Mouse (Mus musculus) layer of hippocampus, adult 18-20 months (tissue): ENCODE data around the gene Myo1d. TPM values are rescaled to one million over a fixed set of nuclear protein-coding genes. Genes with fewer than 3 reads are reported as not detected.

Experiments
- DNase-seq, 2 experiments: peaks; one replicate each; pipeline ENCODE4 v3.0.0; 2022; ENCODE audit warnings: low spot score in 2 of 2
- total RNA-seq, 2 experiments: library from RNA; stranded (reverse); gene quantifications; 2 replicates each; pipeline ENCODE4 v1.2.3; 2021

Gene Myo1d
- total RNA-seq, 2 experiments from 2014 or later, result 8.6 to 9.9 TPM

DNA sequence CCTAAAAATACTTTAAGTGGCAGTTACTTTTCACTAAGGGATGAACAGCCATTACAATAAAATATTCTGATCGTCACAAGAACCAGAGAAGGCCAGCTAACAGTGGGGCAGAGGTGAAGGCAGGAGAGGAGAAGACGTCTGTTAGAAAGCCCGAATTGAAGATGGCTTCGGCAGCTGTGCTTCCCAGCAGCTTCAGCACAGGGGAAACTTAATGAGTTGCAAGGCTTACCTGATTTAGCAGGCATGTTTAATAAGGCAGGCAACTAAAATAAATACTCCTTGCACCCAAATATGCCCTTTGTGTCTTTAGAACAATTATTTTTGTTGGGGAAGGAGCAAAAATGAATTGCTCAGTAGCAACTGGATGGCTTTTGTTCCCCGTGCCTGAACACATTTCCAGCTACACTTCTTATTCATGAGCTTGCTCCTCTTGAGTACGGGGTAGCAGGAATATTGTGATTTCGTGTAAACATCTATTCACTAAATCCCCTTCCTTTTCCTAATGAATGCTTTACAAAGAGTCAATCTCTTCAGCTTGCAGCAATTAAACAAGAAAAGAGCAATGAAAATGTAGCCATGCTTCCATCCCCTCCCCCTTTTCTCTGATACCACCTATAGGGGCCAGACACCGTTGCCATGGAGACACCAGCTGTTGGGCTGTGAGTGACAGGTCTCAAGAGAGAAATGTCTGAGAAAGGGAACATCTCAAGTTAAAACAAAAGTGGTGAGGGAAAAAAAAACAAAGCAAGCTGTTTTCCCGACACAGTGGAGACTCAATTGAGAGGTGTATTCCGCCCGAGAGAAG lies 157.4 kb downstream of the Myo1d start:
- DNase-seq, result peak; percentile 24 to 30

DNA sequence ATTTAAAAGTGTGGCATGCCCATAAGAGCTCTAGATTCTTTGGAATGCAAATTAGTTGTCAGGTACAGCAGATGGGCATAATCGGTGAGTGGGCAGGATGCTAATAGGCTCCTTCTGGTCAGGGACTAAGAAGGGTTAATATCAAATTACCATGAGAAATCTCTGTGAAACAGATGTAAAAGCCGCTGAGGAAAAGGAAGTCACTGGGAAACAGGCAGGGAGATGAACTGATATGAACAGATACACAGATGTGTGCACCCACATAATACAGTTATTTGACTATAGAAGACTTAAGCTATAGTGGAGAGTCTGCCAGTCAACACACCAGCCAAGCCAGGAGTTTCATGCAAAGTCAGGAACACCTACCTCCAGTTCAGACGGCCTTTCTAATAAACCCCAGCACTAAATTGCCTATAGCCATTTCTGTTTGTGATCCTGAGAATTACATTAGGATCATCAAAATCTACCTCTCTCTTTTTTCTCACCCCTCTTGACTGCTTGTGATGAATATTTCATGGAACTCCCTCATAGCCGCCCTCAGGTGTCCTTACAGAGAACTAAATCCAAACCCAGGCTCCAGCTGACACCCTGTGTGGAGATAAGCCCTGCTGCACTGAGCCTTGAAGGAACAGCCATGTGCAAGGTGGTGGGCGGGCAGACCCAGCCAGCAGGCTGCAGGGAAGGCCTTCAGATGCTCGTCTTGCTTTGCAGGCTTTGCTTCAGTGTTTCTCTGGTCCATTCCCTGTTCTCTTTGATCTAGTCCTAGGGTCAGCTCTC lies 164.7 kb downstream of the Myo1d start:
- DNase-seq, result peak; percentile 23 to 59

GRCm38 (mm10) chr11:80614418-80614817 lies 165.4 kb downstream of the Myo1d start:
- peak in 1 of 2 experiments; percentile 82 for DNase-seq

DNA sequence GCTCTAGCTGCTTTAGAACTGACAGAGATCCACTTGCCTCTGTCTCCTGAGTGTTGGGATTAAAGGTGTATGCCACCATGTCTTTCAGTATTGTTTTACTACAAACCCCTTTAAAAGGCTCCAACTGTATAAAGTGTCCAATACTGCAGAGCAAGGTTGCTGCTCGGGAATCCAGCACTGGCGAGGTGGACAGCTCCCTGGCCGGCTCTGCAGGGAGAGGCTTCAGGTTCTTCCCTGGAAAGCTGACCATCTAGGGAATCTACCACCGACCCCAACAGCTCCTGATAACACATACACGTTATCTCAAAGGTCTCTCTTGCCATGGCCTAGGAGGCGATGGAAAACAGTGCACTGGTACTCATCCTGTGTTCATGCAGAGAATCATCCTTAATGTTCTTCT lies 166.3 kb downstream of the Myo1d start:
- DNase-seq, result no peak

DNA sequence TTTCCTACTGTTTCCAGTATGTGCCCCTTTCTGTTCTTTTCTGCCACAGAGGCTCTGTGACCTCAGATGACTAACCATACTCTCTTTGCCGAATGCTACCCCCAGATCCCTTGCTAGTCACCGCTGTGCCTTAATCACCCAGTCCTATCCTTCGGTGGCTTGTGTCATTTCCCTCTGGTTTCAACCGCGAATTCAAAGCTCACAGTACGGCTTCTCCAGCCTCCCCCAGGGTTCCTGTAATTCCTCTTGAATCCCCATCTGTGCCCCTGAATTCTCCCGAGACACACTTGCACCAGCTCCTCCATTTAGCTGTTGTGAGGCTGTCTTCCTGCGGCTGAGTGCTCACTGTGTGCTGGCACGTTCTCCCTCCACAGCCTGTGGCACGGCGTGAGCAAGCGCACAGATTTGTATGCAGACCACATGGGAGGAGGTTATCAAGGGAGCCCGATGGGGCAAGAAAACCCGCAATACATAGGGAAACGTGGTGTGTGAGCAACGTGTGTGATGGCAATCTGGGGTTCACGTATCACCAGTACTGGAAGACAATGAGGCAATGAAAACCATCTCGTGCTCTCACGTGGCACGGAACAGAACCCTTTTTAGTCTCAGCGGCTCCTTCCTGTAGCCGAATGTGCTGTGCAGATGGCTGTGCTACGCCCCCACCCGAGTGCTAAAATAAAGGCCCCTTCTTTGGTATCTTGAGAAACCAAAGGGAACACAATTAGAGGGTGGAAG lies 177.0 kb downstream of the Myo1d start:
- DNase-seq, result peak; percentile 84 to 91

GRCm38 (mm10) chr11:80602041-80602458 lies 177.8 kb downstream of the Myo1d start:
- DNase-seq, result peak in 1 of 2 experiments; percentile 65

DNA sequence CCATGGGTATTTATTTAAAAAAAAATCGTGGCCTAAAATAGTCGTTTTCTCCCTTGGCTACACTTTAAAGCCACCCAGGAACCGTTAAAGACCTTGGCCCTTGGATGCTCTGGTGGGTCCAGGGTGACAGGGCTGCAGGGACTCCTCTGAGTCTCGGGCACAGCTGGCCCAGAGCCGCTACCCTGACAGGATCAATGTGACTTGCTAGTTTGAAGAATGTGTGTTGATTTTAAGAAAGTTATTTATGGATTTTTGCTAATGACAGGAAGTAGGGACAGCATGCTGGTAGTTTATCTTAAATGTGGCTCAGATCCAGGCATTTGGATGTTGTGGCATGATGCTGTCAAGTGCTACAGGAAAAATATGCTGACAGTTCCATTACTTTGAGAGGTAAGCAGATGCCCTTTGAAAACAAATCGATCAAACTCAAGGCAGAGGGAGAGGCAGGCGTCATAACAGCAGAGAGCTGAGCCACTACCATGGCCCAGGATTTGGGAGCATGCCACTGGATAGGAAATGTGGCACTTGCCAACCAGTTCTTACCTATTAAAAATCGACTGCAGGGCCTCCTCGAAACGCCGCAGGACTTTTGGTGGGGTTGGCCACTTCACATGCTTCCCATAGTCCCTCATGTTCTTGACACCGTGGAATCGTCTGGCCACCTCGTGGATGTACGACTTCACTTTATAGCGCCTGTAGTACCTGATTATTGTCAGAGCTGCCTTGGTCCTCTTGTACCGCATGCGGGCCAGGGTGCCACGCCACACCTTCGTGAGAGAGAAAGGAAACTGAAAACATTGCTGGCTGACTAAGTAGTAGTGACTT lies 178.6 kb downstream of the Myo1d start:
- no peak for DNase-seq

- no peak for DNase-seq
Observed at GRCm38 (mm10) chr11:80595482-80595881, 184.3 kb downstream of the Myo1d start.

- DNase-seq, result no peak
Observed at GRCm38 (mm10) chr11:80589387-80589786, 190.4 kb downstream of the Myo1d start.

GRCm38 (mm10) chr11:80585761-80586160 lies 194.1 kb downstream of the Myo1d start:
- DNase-seq, result no peak

- no peak for DNase-seq
Observed at GRCm38 (mm10) chr11:80585211-80585610, 194.6 kb downstream of the Myo1d start.

DNA sequence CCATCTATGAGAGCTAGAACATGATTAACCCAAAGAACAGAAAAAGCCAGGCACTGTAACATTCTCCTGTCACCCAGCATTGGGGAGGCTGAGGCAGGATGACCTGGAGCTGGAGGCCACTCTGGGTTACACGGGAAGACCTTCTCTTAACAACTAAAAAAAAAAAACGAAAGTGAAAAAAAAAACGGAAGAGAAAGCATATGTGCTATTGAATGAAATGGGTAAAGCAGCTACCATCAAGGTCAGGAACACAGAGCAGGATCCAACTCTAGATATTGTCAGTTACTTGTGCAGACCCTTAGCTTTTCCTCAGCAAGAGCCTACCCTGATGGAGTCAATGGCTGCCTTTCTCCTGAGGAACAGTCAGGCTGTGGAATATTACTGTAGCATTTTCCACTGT lies 199.3 kb downstream of the Myo1d start:
- DNase-seq, result no peak

DNA sequence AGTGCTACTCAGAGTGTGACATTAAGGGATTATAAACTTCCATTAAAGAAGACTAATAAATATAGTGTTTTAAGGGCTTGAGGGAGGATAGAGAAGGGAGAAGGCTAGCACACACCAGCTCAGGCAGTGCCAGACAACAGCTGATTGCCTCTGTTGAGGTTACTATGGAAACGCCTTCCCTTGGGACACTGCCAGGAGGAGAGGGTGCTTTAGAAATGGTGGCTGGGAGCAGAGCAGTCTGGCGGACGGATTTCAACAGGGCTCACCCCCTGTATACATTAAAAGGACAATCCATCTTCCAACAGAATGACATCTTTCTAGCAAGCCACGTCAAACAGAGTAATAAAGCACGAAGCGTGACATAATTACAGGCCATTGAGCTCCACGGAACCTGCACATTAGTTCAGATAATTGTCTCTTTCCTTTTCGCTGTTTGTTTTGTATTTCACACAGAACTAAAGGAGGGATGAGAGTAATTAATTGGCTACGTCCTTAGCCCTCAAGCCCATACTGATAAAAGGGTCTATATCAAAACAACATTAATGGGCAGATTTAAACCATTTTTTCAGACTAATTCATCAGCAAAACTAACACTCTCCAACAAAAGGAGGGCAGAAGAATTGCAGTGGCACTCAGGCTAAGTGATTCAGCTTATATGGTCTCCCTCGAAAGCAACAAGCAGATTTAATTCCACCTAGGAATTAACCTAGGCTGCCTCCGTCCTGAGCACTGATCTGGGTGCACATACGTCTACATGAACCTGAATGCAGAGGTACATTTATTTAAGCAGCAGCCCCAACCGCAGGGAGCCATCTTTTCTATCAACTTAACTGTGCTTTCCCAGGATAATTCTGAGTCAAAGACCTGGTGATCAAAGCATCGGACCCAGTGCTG lies 201.8 kb downstream of the Myo1d start:
- peak; percentile 80 to 93 for DNase-seq

DNA sequence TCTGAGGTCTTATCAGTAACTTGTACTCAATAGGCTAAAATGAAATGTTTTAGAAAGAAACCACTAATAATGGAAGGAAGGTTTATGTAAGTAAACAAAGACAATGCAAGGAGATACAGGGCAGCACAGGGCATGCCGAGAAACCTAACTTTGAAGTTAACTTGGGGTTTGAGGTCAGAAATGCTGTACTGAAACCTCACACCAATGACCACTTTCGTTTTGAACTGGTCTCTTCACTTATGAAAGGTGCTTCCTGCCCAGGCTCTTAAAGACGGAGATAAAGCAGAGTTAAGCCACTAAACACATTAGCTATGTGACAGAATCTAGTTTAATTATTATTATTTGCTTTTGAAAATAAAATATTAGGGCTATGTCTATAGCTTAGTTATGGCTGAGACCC lies 204.0 kb downstream of the Myo1d start:
- DNase-seq, result no peak

- DNase-seq, result peak in 1 of 2 experiments; percentile 25
Observed at GRCm38 (mm10) chr11:80566286-80566685, 213.5 kb downstream of the Myo1d start.

DNA sequence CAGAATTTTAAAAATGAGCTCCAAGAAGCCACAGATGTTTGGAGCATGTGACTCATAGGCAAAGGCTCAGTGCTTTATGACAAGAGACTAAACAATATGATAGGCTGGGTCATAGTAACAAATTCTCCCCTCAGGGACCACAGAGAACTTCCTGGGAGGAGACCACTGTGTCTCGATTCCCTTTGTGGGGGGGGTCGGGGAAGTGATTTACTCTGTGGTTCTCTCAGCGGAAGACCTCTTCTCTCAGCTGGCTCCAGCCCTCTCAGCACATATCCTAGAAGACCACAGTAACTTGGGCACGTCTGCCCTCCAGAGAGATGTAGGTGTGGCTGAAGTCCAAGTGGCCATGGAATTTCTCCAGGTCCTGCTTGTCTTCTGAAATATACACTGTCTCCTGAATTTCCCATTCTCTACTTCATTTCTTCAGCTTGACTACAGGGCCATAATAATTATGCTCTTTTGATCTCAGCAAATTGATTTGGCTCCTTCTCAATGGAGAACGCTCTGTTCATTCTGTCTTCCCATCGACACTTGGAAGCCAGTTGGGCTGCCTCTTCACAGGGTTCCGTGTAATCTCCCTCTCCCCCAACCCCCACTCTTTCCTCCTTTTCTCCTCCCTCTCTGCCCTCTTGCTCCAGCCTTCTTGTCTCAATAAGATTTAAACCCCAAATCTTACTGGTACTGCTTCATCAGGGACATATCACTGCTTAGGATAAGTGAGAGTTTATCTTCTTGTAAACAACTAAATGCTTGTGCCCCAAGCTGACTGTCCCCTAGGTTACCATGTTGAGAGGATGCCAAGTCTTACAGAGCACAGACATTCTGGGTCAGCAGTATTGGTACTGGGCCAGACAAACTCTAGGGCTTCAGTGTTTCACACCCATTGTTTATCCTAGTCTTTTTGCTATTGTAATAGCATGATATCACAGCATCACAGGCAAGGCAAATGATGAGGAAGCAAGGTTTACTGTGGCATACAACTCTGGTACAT lies 214.6 kb downstream of the Myo1d start:
- DNase-seq, result peak in 1 of 2 experiments; percentile 29

GRCm38 (mm10) chr11:80562479-80562878 lies 217.3 kb downstream of the Myo1d start:
- DNase-seq, result peak in 1 of 2 experiments; percentile 23

GRCm38 (mm10) chr11:80560770-80561169 lies 219.1 kb downstream of the Myo1d start:
- DNase-seq, result no peak
